Mouse (Mus musculus): Measurements from ENCODE around the gene Lrsam1.
A peak's percentile ranks its signal among the peaks of the same experiment; 100 is the strongest.

Lrsam1 gene

DNA sequence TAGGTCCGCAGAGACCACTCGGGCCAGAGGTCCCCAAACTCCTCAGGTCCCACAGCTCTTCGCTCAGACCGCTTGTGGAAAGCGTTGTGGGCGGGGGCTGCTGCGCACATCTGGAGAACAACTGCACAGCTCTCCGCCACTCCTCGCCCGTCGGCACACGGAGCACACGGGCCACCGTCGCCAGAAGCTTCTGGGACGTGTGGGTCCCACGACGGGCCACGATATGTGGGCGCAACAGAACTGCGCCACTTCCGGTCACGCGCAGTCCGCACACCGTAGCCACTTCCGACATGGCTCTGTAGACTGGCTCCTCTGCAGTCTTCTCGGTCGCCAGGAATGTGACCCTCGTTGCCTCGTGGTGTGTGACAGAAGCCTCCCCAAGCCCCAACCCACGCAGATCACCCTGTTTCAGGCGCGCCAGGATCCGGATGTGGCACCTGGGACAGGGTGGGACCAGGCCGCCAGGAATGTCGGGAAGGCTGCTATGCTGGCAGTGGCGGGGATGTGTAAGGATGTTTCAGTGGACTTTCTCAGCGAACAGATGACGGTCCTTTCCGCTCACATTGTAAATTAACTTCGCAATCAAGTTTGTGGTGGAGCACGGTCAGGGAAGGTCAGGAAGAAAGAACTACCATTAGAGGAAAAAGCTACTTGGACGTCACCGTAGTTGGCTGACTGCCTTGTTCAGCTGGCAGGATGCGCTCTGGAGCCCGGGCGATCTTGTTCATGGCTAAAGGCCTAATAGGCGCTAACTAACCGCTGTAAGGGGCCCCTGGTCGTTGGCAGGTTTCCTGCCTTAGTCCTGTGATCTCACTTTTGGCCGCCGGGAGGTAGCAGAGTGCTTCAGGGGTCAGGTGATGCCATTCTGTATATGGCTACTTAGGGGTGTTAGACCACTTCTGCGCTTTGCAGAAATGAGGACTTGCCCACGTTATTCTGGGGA lies 5.5 kb upstream of the Lrsam1 start:
- DNase-seq (ENCODE audit: low read depth), result peak; percentile 76

DNA sequence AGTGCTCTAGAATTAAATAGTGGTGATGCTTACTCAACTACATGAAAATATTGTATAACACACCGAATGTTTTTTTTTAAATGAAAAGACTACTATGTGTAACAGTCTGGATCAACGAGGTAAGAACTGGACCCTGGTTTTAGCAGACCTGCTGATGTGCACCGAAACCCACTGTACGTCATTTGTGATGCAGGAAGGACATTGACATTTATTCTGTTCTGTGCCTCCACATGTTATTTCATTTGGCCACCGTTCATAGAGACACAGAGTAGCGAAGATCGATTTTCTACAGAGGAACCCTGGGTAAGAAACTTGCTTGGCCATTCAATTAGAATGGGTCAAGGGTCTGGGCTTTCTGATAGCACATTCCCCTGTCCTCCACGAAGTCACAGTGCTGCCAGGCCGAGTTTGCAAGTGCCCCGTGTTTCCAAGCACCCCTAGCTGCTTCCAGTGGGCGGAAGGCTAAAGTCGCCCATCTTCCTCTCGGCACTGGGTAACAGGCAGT lies 4.8 kb upstream of the Lrsam1 start:
- no peak for DNase-seq (ENCODE audit: low read depth)

DNA sequence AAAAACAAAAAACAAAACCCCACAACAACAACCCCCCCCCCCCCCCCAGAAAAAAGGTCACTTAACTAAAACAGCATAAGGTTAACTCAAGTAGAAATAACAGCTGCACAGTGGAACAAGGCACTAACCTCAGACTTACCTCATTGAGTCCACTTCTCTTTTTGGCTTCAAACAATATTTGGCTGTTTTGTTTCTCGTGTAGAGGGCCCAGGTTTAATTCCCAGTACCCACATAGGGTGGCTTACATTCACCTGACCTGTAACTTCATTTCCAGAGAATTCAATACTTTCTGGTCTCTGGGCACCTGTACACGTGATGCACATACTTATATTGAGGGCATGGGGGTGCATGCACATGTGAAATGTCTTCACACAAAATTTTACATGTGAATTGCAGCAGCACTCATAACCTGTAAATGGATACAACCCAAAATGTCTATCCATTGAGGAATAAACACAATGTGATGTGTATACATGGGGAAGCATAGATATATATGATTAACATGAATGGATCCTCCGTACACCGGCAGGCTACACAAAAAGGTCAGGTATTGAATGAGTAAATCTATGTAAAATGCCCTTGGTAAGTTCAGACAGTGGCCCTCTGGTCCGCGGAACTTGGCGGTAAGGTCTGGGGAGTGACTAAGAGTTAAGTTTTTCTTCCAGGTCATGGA lies 4.2 kb upstream of the Lrsam1 start:
- DNase-seq (ENCODE audit: low read depth), result peak; percentile 34

DNA sequence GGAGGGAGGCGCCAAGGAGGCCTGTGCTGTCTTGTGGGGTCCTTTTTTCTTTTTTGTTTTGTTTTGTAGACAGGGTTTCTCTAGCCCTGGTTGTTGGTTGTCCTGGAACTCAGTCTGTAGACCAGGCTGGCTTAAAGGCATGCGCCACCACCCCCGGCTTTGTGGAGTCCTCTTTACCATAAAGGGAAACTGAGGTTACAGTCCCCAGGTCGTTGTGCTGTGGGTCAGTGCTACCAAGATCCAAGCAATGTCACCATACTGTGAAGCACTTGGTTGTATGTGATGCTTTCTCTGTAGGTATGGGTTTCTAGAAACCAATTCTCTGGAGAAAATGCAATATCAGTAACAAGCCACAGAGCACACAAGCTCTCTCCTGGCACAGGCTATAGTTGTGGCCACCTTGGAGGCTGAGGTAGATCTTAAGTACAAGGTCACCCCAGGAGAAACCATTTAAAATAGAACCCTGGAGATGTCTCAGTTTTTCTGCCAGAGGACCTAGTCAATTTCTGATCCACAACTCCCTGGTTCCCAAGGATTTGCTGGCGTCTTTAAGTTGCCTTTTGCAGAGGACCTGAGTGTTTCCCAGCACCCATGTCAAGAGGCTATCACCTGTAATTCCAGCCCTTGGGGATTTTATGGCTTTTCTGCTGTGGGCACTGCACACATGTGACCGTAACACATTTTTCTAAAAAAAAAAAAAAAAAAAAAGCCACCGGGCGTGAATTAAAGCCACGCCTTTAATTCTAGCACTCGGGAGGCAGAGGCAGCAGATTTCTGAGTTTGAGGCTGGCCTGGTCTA lies 3.4 kb upstream of the Lrsam1 start:
- DNase-seq (ENCODE audit: low read depth), result peak; percentile 44

DNA sequence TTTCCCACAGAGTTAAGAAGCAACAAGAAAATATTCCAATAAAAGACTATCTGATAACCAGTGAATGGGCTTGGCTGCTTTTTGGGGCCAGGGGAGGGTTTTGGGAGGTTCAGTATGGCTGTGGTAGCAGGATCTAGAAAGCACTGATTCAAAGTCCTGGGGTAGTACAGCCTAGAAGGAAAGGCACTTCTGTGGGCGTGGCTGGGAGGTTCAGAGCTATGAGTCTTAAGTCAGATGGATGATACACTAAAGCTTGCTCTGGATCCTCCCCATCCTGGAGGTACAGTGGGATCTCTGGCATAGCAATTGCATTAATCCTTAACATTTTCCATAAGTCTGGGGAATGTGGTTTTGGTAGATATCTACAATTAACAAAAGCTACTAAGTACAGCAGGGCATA lies 2.6 kb upstream of the Lrsam1 start:
- DNase-seq (ENCODE audit: low read depth), result no peak

DNA sequence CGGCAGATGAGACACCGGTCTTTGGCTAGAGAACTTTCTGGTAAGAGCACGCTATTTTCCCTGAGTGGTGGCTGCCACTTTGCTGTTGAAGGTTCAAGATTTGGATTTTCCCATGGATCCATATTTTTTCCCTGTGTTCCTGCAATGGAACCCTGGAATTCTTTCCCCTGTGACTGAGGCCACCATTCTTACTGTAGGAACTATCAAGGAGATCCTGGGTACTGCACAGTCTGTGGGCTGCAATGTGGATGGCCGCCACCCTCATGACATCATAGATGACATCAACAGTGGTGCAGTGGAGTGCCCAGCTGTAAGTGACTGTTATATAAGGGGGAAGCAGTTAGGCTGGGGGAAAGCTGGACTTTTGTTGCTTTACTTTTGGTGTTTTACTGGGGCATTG lies 2.1 kb upstream of the Lrsam1 start:
- DNase-seq (ENCODE audit: low read depth), result no peak

DNA sequence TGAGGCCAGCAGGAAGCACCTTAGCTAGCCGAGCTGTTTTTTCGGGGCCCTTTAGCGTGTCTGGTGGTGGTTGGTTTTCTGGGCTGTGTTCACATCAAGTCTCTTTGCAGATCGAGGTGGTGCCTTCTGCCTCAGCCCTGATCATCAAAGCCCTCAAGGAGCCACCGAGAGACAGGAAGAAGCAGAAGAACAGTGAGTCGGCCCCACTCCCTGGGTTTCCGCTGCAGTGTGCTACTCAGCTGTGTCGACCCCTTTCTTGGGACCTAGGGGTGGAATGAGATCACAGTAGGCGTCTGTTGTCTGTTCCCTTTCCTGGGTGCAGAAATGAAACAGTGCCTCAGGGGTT lies 1.4 kb upstream of the Lrsam1 start:
- DNase-seq (ENCODE audit: low read depth), result no peak

DNA sequence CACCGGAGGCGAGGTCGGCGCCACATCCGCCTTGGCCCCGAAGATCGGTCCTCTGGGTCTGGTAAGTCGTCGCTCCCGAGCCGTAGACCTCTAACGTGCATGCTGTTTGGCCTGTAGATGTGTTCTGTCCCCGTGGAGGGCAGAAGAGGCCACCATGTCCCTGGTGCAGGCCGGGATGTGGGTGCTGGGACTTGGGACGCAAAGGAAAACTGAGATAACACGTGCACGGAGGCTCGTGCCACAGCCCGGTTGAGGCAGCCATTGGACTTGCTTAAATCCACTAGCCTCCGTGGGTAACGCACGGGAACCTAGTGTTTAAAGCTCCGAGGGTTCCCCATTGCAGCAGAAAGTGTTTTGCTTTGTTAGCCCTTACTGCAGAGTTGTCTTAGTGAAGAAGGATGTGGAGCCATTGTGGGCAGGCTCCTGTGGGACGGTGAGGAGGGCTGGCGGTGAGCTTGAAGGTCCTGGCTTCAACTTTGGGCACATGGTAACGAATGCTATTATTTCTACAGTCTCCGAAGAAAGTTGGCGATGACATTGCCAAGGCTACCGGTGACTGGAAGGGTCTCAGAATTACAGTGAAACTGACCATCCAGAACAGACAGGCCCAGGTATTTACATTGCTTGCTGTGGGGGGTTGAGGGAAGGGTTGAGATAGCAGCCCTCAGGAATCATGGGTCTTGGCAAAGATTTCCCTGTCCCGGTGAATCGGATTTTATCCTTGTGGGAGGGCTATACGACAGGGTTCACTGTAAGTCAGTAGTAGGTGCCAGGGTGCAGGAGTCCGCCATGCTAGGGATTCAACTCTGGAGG lies 854 bp upstream of the Lrsam1 start:
- DNase-seq (ENCODE audit: low read depth), result no peak

DNA sequence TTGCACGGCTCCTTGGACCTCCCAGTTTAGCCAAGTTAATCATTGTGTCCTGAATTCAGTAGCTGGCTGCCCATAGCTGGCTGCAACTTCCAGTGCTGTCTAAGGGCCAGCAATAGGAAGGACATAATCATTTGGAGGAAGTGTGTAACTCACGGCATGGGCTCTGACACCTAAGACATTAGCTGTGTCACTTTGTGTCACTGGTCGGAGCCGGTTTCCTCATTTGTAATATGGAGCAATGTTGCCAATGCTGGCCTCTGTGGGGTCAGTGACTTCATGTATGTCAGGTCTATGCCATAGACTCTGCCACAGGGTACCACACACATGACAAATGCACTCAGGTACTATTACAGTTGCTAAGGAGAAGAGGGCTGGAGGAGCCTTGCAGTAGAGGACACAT lies 1.1 kb downstream of the Lrsam1 start:
- DNase-seq (ENCODE audit: low read depth), result no peak

DNA sequence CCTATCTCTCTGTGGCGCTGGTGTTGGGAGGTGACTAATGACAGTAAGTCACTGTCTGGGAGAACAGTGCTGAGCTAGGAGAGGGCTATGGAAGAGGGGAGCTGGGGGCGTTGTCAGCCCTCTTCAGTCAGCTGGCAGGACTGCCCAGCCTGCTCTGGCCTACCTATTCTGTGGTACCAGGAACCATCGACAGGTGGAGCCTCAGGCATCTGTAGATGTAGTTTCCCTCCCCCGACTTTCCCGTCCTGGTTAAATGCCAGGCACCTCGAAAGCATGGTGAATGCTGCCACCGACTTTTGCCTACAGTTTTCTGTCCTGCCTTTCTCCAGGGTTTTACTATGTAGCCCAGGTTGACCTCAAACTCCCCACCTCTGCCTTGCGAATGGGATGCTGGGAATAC lies 4.1 kb downstream of the Lrsam1 start:
- no peak for DNase-seq (ENCODE audit: low read depth)

DNA sequence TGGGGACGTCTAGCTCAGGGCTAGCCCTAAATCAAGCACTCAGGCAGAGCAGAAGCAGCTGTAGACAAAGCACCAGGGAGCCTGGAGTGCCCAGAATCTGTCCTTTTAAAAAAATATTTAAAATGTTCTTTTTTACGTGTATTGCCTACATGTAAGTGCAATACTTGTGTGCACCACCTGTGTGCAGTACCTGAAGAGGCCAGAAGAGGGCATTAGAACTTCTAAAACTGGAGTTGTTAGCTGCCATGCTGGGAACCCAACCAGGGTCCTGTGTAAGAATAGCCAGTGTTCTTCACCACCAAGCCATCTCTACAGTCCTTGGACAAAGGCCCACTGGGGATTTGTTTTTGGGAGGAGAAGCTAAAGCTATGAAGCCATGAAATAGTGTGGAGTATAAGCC lies 6.8 kb downstream of the Lrsam1 start:
- no peak for DNase-seq (ENCODE audit: low read depth)

DNA sequence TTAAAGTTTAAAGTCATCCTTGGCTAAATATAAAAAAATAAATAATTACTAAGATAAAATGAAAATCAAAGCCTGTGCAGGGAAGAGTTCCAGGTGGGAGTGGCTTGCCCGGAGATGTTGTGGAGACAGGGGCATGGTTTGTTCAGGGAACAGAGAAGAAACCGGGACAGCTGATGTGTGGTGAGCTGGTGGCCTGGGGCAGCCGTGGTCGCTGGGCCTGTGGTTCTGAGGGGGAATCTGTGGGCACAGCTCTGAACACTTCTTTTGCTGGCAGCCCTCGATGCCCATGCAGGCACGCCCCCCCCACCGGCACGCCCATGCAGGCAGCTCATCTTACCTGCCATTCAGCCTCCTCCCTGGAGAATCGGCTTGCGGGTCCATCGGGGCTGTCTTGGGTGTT lies 14.0 kb downstream of the Lrsam1 start:
- no peak for DNase-seq (ENCODE audit: low read depth)

DNA sequence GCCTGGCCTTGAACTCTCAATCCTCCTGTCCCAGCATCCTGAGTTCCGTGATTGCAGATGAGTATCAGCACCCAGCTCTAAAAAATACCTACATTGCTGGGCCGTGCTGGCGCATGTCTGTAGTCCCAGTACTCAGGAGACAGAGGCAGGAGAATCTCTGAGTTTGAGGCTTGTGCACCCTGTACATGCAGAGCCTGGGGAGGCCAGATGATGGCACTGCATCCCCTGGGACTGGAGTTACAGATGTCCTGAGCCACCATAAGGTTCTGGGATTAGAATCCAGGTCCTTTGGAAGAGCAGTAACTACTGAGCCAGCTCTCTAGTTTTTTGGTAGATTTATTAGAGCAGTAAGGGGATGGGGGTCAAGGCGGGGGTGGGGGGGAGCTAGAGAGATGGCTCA lies 20.9 kb downstream of the Lrsam1 start:
- no peak for DNase-seq (ENCODE audit: low read depth)

DNA sequence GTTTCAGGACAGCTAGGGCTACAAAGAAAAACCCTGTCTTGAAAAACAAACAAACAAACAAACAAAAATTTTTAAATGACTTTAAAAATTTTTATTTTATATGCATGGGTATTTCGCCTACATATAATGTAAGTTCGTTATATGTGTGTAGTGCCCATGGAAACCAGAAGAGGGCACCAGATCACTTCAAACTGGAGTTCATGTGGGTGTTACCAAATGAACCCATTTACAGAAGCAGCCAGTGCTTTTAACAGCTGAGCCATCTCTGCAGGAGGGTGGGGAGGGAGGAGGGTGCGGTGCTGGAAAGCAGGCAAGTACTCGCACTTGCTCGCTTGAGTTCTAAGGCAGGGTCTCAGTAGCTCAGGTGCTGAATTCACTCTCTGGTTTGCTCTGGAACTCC lies 22.0 kb downstream of the Lrsam1 start:
- peak; percentile 69 for DNase-seq (ENCODE audit: low read depth)

DNA sequence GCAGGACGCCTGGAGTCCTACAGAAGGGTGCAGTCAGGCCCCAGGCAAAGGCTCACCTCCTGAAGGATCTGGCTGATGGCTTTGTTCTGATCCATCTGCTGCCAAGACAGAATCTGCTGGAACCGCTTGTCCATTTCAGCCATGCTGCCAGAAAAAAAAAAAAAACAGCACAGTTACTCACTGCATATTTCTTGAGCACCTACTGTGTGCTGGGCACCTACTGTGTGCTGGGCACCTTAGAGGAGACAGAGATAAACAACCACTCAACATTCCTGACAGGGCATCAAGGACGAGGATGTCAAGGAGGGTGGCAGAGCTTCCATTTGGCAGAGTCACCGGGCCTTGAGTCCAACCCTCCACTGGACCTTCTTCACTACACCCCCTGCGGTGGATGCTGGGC lies 22.7 kb downstream of the Lrsam1 start:
- no peak for DNase-seq (ENCODE audit: low read depth)

DNA sequence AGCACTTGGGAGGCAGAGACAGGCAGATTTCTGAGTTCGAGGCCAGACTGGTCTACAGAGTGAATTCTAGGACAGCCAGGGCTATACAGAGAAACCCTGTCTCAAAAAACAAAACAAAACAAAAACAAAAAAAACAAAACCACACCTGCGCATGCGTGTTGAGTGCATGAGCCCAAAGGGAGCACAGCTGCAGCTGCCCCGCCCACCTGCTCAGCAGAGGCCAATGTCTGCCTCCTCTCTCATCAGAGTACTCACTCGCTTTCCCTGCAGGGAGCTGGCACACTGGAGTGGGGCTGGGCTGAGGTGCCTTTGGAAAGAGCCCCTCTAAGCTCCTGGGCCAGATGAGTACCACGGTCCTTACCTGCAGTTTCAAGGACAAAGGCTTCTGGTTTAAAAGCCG lies 29.7 kb downstream of the Lrsam1 start:
- no peak for DNase-seq (ENCODE audit: low read depth)

DNA sequence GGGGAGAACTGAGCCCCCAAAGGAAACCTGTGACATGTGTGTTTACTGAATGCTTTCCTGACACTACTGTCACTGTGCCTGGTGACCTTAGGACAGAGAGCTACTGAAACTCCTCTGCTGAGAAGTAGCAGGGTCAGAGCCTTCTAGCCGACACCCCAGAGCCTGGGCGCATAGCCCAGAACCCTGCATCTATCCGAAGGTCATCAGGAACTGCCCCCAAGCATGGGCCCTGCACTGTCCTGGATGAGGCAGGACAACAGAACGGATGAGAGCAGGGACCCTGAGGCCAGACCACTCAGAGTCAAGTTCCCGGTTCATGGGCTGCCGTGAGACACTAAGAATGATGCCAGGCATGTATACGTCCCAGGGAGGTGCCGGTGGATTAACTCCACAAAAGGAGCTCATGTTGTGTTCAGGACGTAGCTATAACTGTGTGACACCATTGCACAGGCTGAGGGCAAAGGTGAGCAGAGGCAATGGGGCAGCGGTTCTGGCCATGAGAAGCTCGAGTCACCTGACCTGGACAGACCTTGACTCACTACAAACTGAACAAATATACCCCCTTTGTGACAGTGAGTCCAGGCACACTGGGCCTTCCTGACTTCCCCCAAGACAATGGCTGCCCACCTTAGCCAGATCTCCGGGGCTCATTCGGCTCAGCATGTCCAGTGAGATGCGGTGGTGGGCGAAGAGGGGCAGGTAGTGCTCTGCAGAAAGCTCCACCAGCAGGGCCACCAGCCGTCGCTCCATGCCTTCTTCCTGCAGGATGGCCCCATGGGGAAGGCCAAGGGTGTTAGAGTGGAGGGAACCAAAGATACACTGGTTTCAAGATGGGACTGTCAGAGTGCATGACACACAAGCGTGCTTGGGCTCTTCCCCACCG lies 32.2 kb downstream of the Lrsam1 start:
- no peak for DNase-seq (ENCODE audit: low read depth)

DNA sequence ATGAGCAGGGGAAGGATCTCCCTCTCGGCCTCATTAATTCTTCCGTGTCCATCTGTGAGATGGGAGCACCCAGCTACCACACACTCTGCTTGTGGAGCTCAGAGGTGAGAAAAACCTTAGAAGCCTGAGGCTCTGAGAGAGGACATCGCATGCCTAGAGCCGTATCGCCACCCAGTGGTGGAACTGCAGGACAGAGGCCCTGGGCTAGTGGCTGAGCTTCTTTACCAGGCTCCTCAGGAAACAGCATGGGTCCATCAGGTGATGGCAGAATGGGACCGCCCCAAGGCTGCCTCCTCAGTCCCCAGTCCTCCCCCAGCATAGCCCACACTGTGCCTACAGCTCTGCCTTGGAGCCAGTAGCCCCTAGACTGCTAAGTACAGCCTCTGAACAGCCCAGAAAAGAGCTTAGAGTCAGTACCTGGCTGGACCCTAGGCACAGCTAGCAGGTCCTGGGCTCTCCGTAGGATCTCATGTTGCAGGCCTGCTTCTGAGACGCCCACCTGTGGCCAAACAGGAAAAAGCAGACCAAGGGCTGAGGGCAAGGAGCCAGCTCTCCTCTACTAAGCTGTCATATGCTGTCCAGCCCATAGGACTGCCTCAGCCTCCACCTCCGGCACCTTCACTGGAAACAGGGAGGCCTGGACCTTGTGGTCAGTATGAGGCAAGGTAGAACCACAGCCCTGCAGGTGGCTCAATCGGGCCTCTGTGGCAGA lies 33.0 kb downstream of the Lrsam1 start:
- DNase-seq (ENCODE audit: low read depth), result no peak

DNA sequence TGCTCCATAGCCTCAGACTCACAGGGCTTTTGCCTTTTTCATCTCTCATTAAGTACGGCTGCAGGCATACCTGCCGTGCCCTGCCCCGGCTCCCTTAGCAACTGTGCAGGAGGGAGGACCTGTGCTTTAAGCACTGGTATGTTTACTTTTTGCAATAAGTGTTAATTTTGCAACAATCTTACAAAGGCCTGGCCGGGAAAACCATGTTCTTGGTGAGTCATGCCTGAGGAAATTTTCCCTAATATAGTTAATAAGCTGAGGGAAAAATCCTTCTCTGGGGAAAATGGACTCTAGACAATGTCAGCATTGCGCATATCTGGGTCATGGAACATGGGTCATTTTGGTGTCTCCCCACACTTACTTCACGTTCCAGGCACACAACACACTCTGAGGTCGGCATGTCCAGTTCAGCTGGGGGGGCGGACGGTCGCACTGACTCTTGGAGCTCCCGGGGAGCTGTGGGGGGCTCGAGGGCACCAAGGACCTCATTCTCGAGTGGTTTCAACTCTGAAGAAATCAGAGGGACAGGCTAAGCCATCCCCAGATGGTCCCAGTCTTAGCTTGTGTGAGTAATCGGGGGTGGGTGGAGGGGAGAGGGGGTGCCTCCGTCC lies 33.7 kb downstream of the Lrsam1 start:
- DNase-seq (ENCODE audit: low read depth), result no peak

Measured in c-Kit-positive CD71-positive TER-119-negative erythroid progenitor cells, embryonic 14.5 days (primary cell).